Mouse (Mus musculus) megakaryocyte, embryonic 14.5 days (primary cell): ENCODE measurements around the gene Wdfy4.

Experiments used
- FLI1 ChIP-seq: IDR thresholded peaks from 2 replicates; pipeline ENCODE4 v1.6.1; 2012; ENCODE audit warnings: low read length, inconsistent platforms, mixed read lengths
- GATA1 ChIP-seq: IDR thresholded peaks from 3 replicates; pipeline ENCODE4 v1.6.1; 2012; ENCODE audit warnings: mixed read lengths, low read length, inconsistent platforms, borderline replicate concordance

- TF ChIP-seq GATA1 (no peak), FLI1 (no peak)
Measured at GRCm38 (mm10) chr14:32986659-32987058, 198.6 kb downstream of the Wdfy4 start.
